Comparison of ENCODE assay signal across 8 mouse cellular contexts in the genomic region with DNA sequence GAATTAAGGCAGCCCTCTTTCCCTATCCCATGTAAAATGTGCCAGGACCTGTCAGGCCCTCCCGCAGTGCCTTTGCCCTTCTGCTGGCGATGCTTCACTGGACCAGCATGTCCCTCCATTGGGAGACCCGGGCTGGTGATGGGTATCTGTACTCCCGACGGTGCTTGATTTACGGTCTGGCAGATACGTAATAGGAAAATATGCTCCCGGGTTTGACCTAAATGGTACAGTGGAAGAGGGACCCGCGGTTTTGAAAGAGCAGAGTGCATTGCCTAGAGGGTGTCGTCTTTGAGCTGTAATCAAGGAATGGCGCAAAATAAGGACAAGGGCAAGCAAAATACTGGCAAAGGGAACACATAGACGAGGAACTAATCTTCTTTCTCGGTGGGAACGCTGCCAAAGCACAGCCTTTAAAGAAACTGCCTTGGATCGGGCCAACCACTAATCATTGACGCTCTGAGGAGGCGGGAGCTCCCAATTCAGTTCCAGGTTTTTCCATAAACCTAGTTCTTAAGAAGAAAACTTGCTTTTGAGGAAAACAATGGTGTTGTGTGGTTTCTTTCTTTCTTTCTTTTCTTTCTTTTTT. TPM values are rescaled to one million over a fixed set of nuclear protein-coding genes. Genes with fewer than 3 reads are reported as not detected.
DNase-seq lines count a peak whose midpoint lies in the region; ATAC-seq and TF ChIP-seq lines count a peak whose summit lies in the region.

No protein-coding gene starts in this region.

- no peak for TF ChIP-seq CTCF in kidney, postnatal 0 days (IDR thresholded peaks at IDR 0.05; ENCODE audit: low read depth)
- TF ChIP-seq CTCF in olfactory bulb, adult 2 months (IDR thresholded peaks at IDR 0.05; ENCODE audit: insufficient read depth, low read depth, low read length): no peak

- TF ChIP-seq POLR2A in limb, embryonic 14.5 days (IDR thresholded peaks at IDR 0.05; ENCODE audit: borderline replicate concordance, extremely low read depth, insufficient read depth, insufficient read length): no peak
- TF ChIP-seq POLR2A in olfactory bulb, adult 2 months (IDR thresholded peaks at IDR 0.05; ENCODE audit: insufficient read depth, low read depth, low read length): no peak; the same call in 1 of the 2 replicates

- H3K27ac ChIP-seq in kidney, postnatal 0 days: peak overlapping the region; percentile 47; the same call in 1 of the 2 replicates
- peak overlapping the region; percentile 65 for H3K27ac ChIP-seq in forebrain, embryonic 16.5 days (ENCODE audit: low read length)
- 0 out of 2 replicates have a peak overlapping the region, but pooled peaks have one; percentile 8 for H3K27ac ChIP-seq in limb, embryonic 14.5 days (replicated peaks; ENCODE audit: low read depth, low read length)
- H3K27ac ChIP-seq in olfactory bulb, adult 2 months (ENCODE audit: insufficient read depth, low read depth, low read length): peak overlapping the region; percentile 71

- no peaks in the 10 kb centered on the region for H3K36me3 ChIP-seq in kidney, postnatal 0 days (ENCODE audit: insufficient read depth, low read length)
- H3K36me3 ChIP-seq in forebrain, embryonic 16.5 days (ENCODE audit: control insufficient read depth, insufficient read depth): no peaks in the 10 kb centered on the region
- H3K36me3 ChIP-seq in limb, embryonic 14.5 days (ENCODE audit: control insufficient read depth, insufficient read depth, low read length): no peaks in the 10 kb centered on the region

- H3K9me3 ChIP-seq in kidney, postnatal 0 days (replicated peaks; ENCODE audit: low read length): no peaks in the 10 kb centered on the region
- no peaks in the 10 kb centered on the region for H3K9me3 ChIP-seq in forebrain, embryonic 16.5 days (ENCODE audit: control insufficient read depth, low read length)
- no peaks in the 10 kb centered on the region for H3K9me3 ChIP-seq in limb, embryonic 14.5 days (ENCODE audit: control insufficient read depth, low read length)

- H3K4me2 ChIP-seq in kidney, postnatal 0 days (ENCODE audit: low read length): peak overlapping the region; percentile 91
- peak overlapping the region; percentile 64 for H3K4me2 ChIP-seq in forebrain, embryonic 16.5 days (ENCODE audit: low read length)
- H3K4me2 ChIP-seq in limb, embryonic 14.5 days (replicated peaks; ENCODE audit: low read depth, low read length, severe bottlenecking): peak overlapping the region; percentile 93

- ATAC-seq in kidney, postnatal 0 days (replicated peaks; ENCODE audit: low FRiP score, low read depth): peak; percentile 80; the same call in 1 of the 2 replicates
- ATAC-seq in forebrain, embryonic 16.5 days: peak; percentile 77
- peak; percentile 72; the same call in 1 of the 2 replicates for ATAC-seq in limb, embryonic 14.5 days (ENCODE audit: low FRiP score, low read depth)

- peak overlapping the region; percentile 87 for H3K9ac ChIP-seq in kidney, postnatal 0 days (ENCODE audit: low read depth, low read length)
- peak overlapping the region; percentile 82 for H3K9ac ChIP-seq in forebrain, embryonic 16.5 days (replicated peaks; ENCODE audit: low read depth, low read length)
- peak overlapping the region; percentile 80 for H3K9ac ChIP-seq in limb, embryonic 14.5 days (ENCODE audit: low read depth, low read length, severe bottlenecking)

- H3K4me3 ChIP-seq in kidney, postnatal 0 days (replicated peaks; ENCODE audit: low read depth, low read length): peak overlapping the region; percentile 74
- peak overlapping the region; percentile 80 for H3K4me3 ChIP-seq in forebrain, embryonic 16.5 days (replicated peaks; ENCODE audit: low read length)
- peak overlapping the region; percentile 88 for H3K4me3 ChIP-seq in limb, embryonic 14.5 days (replicated peaks; ENCODE audit: low read length)
- H3K4me3 ChIP-seq in olfactory bulb, adult 2 months (ENCODE audit: insufficient read depth, low read depth, low read length): peak overlapping the region; percentile 90

- H3K27me3 ChIP-seq in kidney, postnatal 0 days (ENCODE audit: insufficient read depth, low read length): no peaks in the 10 kb centered on the region
- H3K27me3 ChIP-seq in forebrain, embryonic 16.5 days (replicated peaks; ENCODE audit: control insufficient read depth, insufficient read depth, low read length): no peaks in the 10 kb centered on the region
- no peaks in the 10 kb centered on the region for H3K27me3 ChIP-seq in limb, embryonic 14.5 days (ENCODE audit: control insufficient read depth, insufficient read depth, low read length)

- WGBS in kidney, postnatal 0 days: 19% methylated on average over 18 of the region's 18 CpGs
- WGBS in forebrain, embryonic 16.5 days: 10% methylated on average over 18 of the region's 18 CpGs
- WGBS in limb, embryonic 14.5 days: 17% methylated on average over 18 of the region's 18 CpGs
- 4% methylated on average over 18 of the region's 18 CpGs for WGBS in olfactory bulb, adult 2 months

- H3K4me1 ChIP-seq in kidney, postnatal 0 days (replicated peaks; ENCODE audit: insufficient read depth, low read length): peaks cover 13% of the 10 kb centered on the region
- H3K4me1 ChIP-seq in forebrain, embryonic 16.5 days (replicated peaks; ENCODE audit: control insufficient read depth, insufficient read depth, low read length): peaks cover 18% of the 10 kb centered on the region
- H3K4me1 ChIP-seq in limb, embryonic 14.5 days (ENCODE audit: control insufficient read depth, insufficient read depth, low read length): peaks cover 12% of the 10 kb centered on the region
- H3K4me1 ChIP-seq in olfactory bulb, adult 2 months (ENCODE audit: control insufficient read depth, insufficient read depth, low read length): peaks cover 15% of the 10 kb centered on the region

- peak; percentile 31 for DNase-seq in kidney, postnatal 0 days (ENCODE audit: low spot score)
- DNase-seq in kidney, adult 18-20 months: no peak
- peak; percentile 70 for DNase-seq in adipocyte (ENCODE audit: low spot score)
- DNase-seq in limb, embryonic 14.5 days (ENCODE audit: low spot score): no peak
- DNase-seq in ovary, postnatal 10 days (ENCODE audit: low spot score): no peak
- no peak for DNase-seq in B cell, adult 2 months

RNA-seq across cellular contexts. Expression of gene Klhdc4, which starts 0.5 kb away (rescaled TPM):
- polyA plus RNA-seq in kidney, postnatal 0 days (2015; fragmentation: Nextera tagmentation; extraction: Ambion mirVana): 21.2 and 25.3 TPM in 2 replicates
- polyA plus RNA-seq in forebrain, embryonic 16.5 days (2015; fragmentation: Nextera tagmentation; extraction: Ambion mirVana): 45.8 and 51.5 TPM in 2 replicates
- polyA plus RNA-seq in limb, embryonic 14.5 days (2012; rRNA removed): 27.2 and 37.2 TPM in 2 replicates
- polyA plus RNA-seq in limb, embryonic 14.5 days (2014; fragmentation: Nextera tagmentation; extraction: Ambion mirVana): 32.0 and 33.9 TPM in 2 replicates
- not detected in 2 replicates for polyA plus RNA-seq in olfactory bulb, adult 2 months (2012; ENCODE audit: insufficient read depth, insufficient read length, low replicate concordance, missing spikeins)

Comparison
In these comparisons a context has a peak if more than half of its experiments do, and no peak if none do; other contexts are left out.
1. DNase-seq: peak in kidney, postnatal 0 days (single experiment) and adipocyte (single experiment); none in kidney, adult 18-20 months (single experiment), limb, embryonic 14.5 days (single experiment), ovary, postnatal 10 days (single experiment) and B cell, adult 2 months (0 of 2).
2. H3K27ac ChIP-seq: peak in every context shown above with its lines; median percentile 71 in olfactory bulb, adult 2 months; 65 in forebrain, embryonic 16.5 days; 47 in kidney, postnatal 0 days; 8 in limb, embryonic 14.5 days.
3. RNA of gene Klhdc4, which starts 0.5 kb away (polyA plus RNA-seq): 45.8 to 51.5 TPM in forebrain, embryonic 16.5 days, 27.2 to 37.2 TPM in limb, embryonic 14.5 days and 21.2 to 25.3 TPM in kidney, postnatal 0 days; not detected in olfactory bulb, adult 2 months; every median in the first group is over 10 times any median in the second.
4. Peak in every context shown above with its lines, with median percentiles within 50 percentile points of each other: ATAC-seq, H3K4me2 ChIP-seq, H3K4me3 ChIP-seq and H3K9ac ChIP-seq.